Mouse (Mus musculus) midbrain, postnatal 0 days (tissue): Measurements from ENCODE around the gene Abhd2. TPM values are rescaled to one million over a fixed set of nuclear protein-coding genes. Genes with fewer than 3 reads are reported as not detected.

ENCODE experiments used
- ATAC-seq: fragments of 200-750 bp; cut with Nextera tagmentation; 2 replicates; pipeline ENCODE4 v1.8.0; 2017; ENCODE audit warnings: moderate number of reproducible peaks, mild to moderate bottlenecking, moderate TSS enrichment, moderate library complexity; ENCODE audit not compliant: low FRiP score
- DNase-seq: peaks from one replicate; pipeline ENCODE4 v3.0.0-alpha.2; 2015; ENCODE audit warnings: low spot score
- H3K27ac ChIP-seq: fragments of 300-500 bp; sonication (generic); 2 replicates; pipeline ENCODE4 v1.5.1; 2014; ENCODE audit warnings: low read depth, mild to moderate bottlenecking, low read length, mixed read lengths
- H3K27me3 ChIP-seq: fragments of 300-500 bp; sonication (generic); 2 replicates; pipeline ENCODE4 v1.6.1; 2014; ENCODE audit warnings: low read length, control low read depth, mixed read lengths; ENCODE audit not compliant: insufficient read depth
- H3K36me3 ChIP-seq: fragments of 300-500 bp; sonication (generic); 2 replicates; pipeline ENCODE4 v1.6.1; 2014; ENCODE audit warnings: low read length, control low read depth, mixed read lengths; ENCODE audit not compliant: insufficient read depth
- H3K4me1 ChIP-seq: fragments of 300-500 bp; sonication (generic); 2 replicates; pipeline ENCODE4 v1.6.1; 2014; ENCODE audit warnings: mild to moderate bottlenecking, control low read depth, antibody characterized with exemption, low read length, mixed read lengths; ENCODE audit not compliant: insufficient read depth
- H3K4me2 ChIP-seq: fragments of 300-500 bp; sonication (generic); 2 replicates; pipeline ENCODE4 v1.6.1; 2014; ENCODE audit warnings: low read depth, mild to moderate bottlenecking, low read length, mixed read lengths; ENCODE audit not compliant: poor library complexity, severe bottlenecking
- H3K4me3 ChIP-seq: fragments of 300-500 bp; sonication (generic); 2 replicates; pipeline ENCODE4 v1.5.1; 2014; ENCODE audit warnings: low read depth, mild to moderate bottlenecking, low read length, moderate library complexity
- H3K9ac ChIP-seq: fragments of 300-500 bp; sonication (generic); replicated peaks from 2 replicates; pipeline ENCODE4 v1.6.1; 2014; ENCODE audit warnings: mild to moderate bottlenecking, low read length, moderate library complexity, mixed read lengths; ENCODE audit not compliant: poor library complexity, severe bottlenecking
- H3K9me3 ChIP-seq: fragments of 300-500 bp; sonication (generic); 2 replicates; pipeline ENCODE4 v1.6.1; 2016; ENCODE audit warnings: low read length, control low read depth
- CTCF ChIP-seq: IDR thresholded peaks from 2 replicates; pipeline ENCODE4 v1.5.1; 2016; ENCODE audit warnings: antibody characterized with exemption, mild to moderate bottlenecking
- WGBS: fragments of 180-500 bp; shearing (Covaris S2); extraction: QIAGEN DNeasy Blood & Tissue Kit; methylation state at CpG from one replicate; pipeline ENCODE4 v1.1.7; 2014; 5-methylcytosine and 5-hydroxymethylcytosine counted together
- polyA plus RNA-seq: library from polyadenylated mRNA; unstranded; fragments of >200 nt; fragmentation: Nextera tagmentation; extraction: Ambion mirVana; gene quantifications from 2 replicates; pipeline ENCODE4 v1.2.1, GENCODE M21; 2015
- total RNA-seq: library from RNA; depleted of rRNA; stranded (reverse); fragments of >200 nt; gene quantifications from 2 replicates; pipeline ENCODE4 v1.2.3, GENCODE M21; 2014

The Abhd2 gene
- total and polyA plus RNA-seq, 2 experiments from 2014 or later = 23.0 to 85.7 TPM

GRCm38 (mm10) chr7:79284160-79284888, 11.3 kb downstream of the Abhd2 start:
- H3K4me1 ChIP-seq = no peaks in the 10 kb centered on the region
- no peak overlapping the region for H3K4me2 ChIP-seq
- H3K27ac ChIP-seq = no peak overlapping the region
- TF ChIP-seq CTCF = no peak
- no peaks in the 10 kb centered on the region for H3K36me3 ChIP-seq
- DNase-seq (peak; percentile 51), ATAC-seq (no peak)
- WGBS = 33% methylated on average over 14 of the region's 14 CpGs
- no peak overlapping the region for H3K9ac ChIP-seq
- H3K27me3 ChIP-seq = no peaks in the 10 kb centered on the region
- H3K4me3 ChIP-seq = no peak overlapping the region
- H3K9me3 ChIP-seq = no peaks in the 10 kb centered on the region

- TF ChIP-seq CTCF = no peak
- WGBS = 58% methylated on average over 8 of the region's 8 CpGs
- no peaks in the 10 kb centered on the region for H3K36me3 ChIP-seq
- no peaks in the 10 kb centered on the region for H3K4me1 ChIP-seq
- DNase-seq (no peak), ATAC-seq (no peak)
- no peaks in the 10 kb centered on the region for H3K9me3 ChIP-seq
- no peak overlapping the region for H3K27ac ChIP-seq
- H3K27me3 ChIP-seq = no peaks in the 10 kb centered on the region
- H3K4me3 ChIP-seq = no peak overlapping the region
- H3K4me2 ChIP-seq = no peak overlapping the region
- no peak overlapping the region for H3K9ac ChIP-seq
Measured at GRCm38 (mm10) chr7:79284889-79285280, 11.9 kb downstream of the Abhd2 start.

GRCm38 (mm10) chr7:79285408-79285807, 12.4 kb downstream of the Abhd2 start:
- ATAC-seq = no peak
- H3K4me3 ChIP-seq = no peak overlapping the region
- WGBS = 92% methylated on average over 13 of the region's 13 CpGs
- no peaks in the 10 kb centered on the region for H3K9me3 ChIP-seq
- DNase-seq = no peak
- H3K27ac ChIP-seq = no peak overlapping the region
- H3K9ac ChIP-seq = no peak overlapping the region
- TF ChIP-seq CTCF = no peak
- H3K27me3 ChIP-seq = no peaks in the 10 kb centered on the region
- H3K36me3 ChIP-seq = no peaks in the 10 kb centered on the region
- no peaks in the 10 kb centered on the region for H3K4me1 ChIP-seq
- no peak overlapping the region for H3K4me2 ChIP-seq

- H3K4me3 ChIP-seq = no peak overlapping the region
- no peak overlapping the region for H3K9ac ChIP-seq
- TF ChIP-seq CTCF = no peak
- no peaks in the 10 kb centered on the region for H3K4me1 ChIP-seq
- no peaks in the 10 kb centered on the region for H3K27me3 ChIP-seq
- H3K27ac ChIP-seq = no peak overlapping the region
- DNase-seq (no peak), ATAC-seq (no peak)
- no peaks in the 10 kb centered on the region for H3K36me3 ChIP-seq
- 89% methylated on average over 6 of the region's 6 CpGs for WGBS
- no peak overlapping the region for H3K4me2 ChIP-seq
- no peaks in the 10 kb centered on the region for H3K9me3 ChIP-seq
Measured at GRCm38 (mm10) chr7:79287226-79287625, 14.2 kb downstream of the Abhd2 start.

- H3K9me3 ChIP-seq = no peaks in the 10 kb centered on the region
- H3K4me2 ChIP-seq = no peak overlapping the region
- 92% methylated on average over 8 of the region's 8 CpGs for WGBS
- no peak for DNase-seq
- no peak for ATAC-seq
- no peak overlapping the region for H3K27ac ChIP-seq
- H3K4me3 ChIP-seq = no peak overlapping the region
- TF ChIP-seq CTCF = no peak
- no peak overlapping the region for H3K9ac ChIP-seq
- H3K27me3 ChIP-seq = no peaks in the 10 kb centered on the region
- no peaks in the 10 kb centered on the region for H3K36me3 ChIP-seq
- H3K4me1 ChIP-seq = no peaks in the 10 kb centered on the region
Measured at GRCm38 (mm10) chr7:79287928-79288327, 14.9 kb downstream of the Abhd2 start.

GRCm38 (mm10) chr7:79288422-79288821, 15.4 kb downstream of the Abhd2 start:
- Histone ChIP-seq H3K9me3 (no peaks in the 10 kb centered on the region), H3K27ac (no peak overlapping the region), H3K4me3 (no peak overlapping the region), H3K9ac (no peak overlapping the region), H3K4me1 (no peaks in the 10 kb centered on the region), H3K36me3 (no peaks in the 10 kb centered on the region), H3K4me2 (no peak overlapping the region), H3K27me3 (no peaks in the 10 kb centered on the region)
- no peak for ATAC-seq
- 94% methylated on average over 5 of the region's 5 CpGs for WGBS
- DNase-seq = no peak
- TF ChIP-seq CTCF = no peak
